Mouse (Mus musculus): Measurements from ENCODE around the gene Rps15a. TPM values are rescaled to one million over a fixed set of nuclear protein-coding genes. Genes with fewer than 3 reads are reported as not detected.

Gene Rps15a
- polyA plus RNA-seq, 1 experiment from 2014 or later = 372 TPM

Other genes with a start within 250 kb of the Rps15a start
- 486 and 548 TPM in 2 replicates for gene Arl6ip1, start 13.5 kb upstream of the Rps15a start, polyA plus RNA-seq (2015; fragmentation: Nextera tagmentation; extraction: Ambion mirVana)
- 16.5 and 21.2 TPM in 2 replicates for gene Smg1, start 127.5 kb upstream of the Rps15a start, polyA plus RNA-seq (2015; fragmentation: Nextera tagmentation; extraction: Ambion mirVana)